Mouse (Mus musculus) T-cell, adult 66 days (primary cell): ENCODE data around the gene Ces3b. TPM values are rescaled to one million over a fixed set of nuclear protein-coding genes. Genes with fewer than 3 reads are reported as not detected.

ENCODE experiments used
- total RNA-seq, 2 experiments: library from RNA; stranded (reverse); gene quantifications; 3 replicates in 1 of 2; 4 replicates in 1 of 2; pipeline ENCODE4 v1.2.4; 2023

Gene Ces3b
- not detected for total RNA-seq

GRCm38 (mm10) chr8:105083449-105084050, at the start of gene Ces3b:
Ces3b (plus strand) TSS chr8:105083753.

GRCm38 (mm10) chr8:105048371-105048854, 35.1 kb upstream of the Ces3b start, which contains the start of gene Ces3a:
Ces3a (plus strand) TSS chr8:105048601.

GRCm38 (mm10) chr8:105131509-105131908, 48.0 kb downstream of the Ces3b start, which contains the start of gene Ces4a:
Ces4a (plus strand) TSS chr8:105131800.

Other genes starting within 250 kb of the Ces3b start
- gene Ces2c, start 236.7 kb upstream of the Ces3b start, total RNA-seq = 1 to 10 TPM in 1 of 2 experiments, not detected in 1; 1.0 TPM
- gene Ces2e, start 157.5 kb upstream of the Ces3b start, total RNA-seq = not detected
- gene Ces2f, start 136.4 kb upstream of the Ces3b start, total RNA-seq = not detected
- 1 to 10 TPM; 2.1 to 3.4 TPM for gene Ces2g, start 122.0 kb upstream of the Ces3b start, total RNA-seq
- not detected for gene Ces2h, start 82.9 kb upstream of the Ces3b start, total RNA-seq
- not detected for gene Ces3a, start 35.2 kb upstream of the Ces3b start, total RNA-seq
- gene Ces4a, start 48.0 kb downstream of the Ces3b start, total RNA-seq = not detected
- gene Cbfb, start 86.9 kb downstream of the Ces3b start, total RNA-seq = 100 to 1,000 TPM; 114 to 128 TPM
- 10 to 100 TPM; 27.2 to 32.9 TPM for gene D230025D16Rik, start 141.4 kb downstream of the Ces3b start, total RNA-seq
- 1 to 10 TPM; 4.1 to 5.9 TPM for gene B3gnt9, start 171.4 kb downstream of the Ces3b start, total RNA-seq
- gene Tradd, start 180.9 kb downstream of the Ces3b start, total RNA-seq = 10 to 100 TPM; 28.2 to 28.5 TPM
- 10 to 100 TPM; 13.2 to 14.0 TPM for gene Fbxl8, start 180.9 kb downstream of the Ces3b start, total RNA-seq
- gene Hsf4, start 186.0 kb downstream of the Ces3b start, total RNA-seq = 1 to 10 TPM; 1.5 TPM
- not detected for gene Nol3, start 192.4 kb downstream of the Ces3b start, total RNA-seq
- 1 to 10 TPM; 2.8 to 3.9 TPM for gene 4931428F04Rik, start 206.1 kb downstream of the Ces3b start, total RNA-seq
- 1 to 10 TPM; 1.4 TPM for gene Exoc3l, start 212.3 kb downstream of the Ces3b start, total RNA-seq
- gene E2f4, start 213.9 kb downstream of the Ces3b start, total RNA-seq = 100 to 1,000 TPM; 100 to 107 TPM
- 1 to 10 TPM; 4.7 to 4.9 TPM for gene Elmo3, start 221.8 kb downstream of the Ces3b start, total RNA-seq
- gene Lrrc29, start 242.5 kb downstream of the Ces3b start, total RNA-seq = 1 to 10 TPM; 7.4 to 8.4 TPM
- gene Tmem208, start 242.6 kb downstream of the Ces3b start, total RNA-seq = 10 to 100 TPM; 35.5 to 42.4 TPM